Mouse (Mus musculus) ES-E14 (cell line): Measurements from ENCODE around the gene Lnp1. TPM values are rescaled to one million over a fixed set of nuclear protein-coding genes. Genes with fewer than 3 reads are reported as not detected.
"Not testable (repeated sequence)": the region's sequence is repeated elsewhere in the genome, so short reads cannot be mapped to it uniquely, and the experiment has no call there.

Experiments used
- DNase-seq: peaks from one replicate; pipeline ENCODE4 v3.0.0-alpha.2; 2013; ENCODE audit warnings: low read depth, low spot score
- H3K27ac ChIP-seq: 2 replicates; pipeline ENCODE4 v1.5.1; 2012; ENCODE audit warnings: low read depth, mild to moderate bottlenecking, low read length, moderate library complexity, mixed read lengths; ENCODE audit not compliant: poor library complexity, insufficient read depth, severe bottlenecking
- H3K36me3 ChIP-seq: 2 replicates; pipeline ENCODE4 v1.6.1; 2012; ENCODE audit warnings: mild to moderate bottlenecking, low read length, moderate library complexity, mixed read lengths; ENCODE audit not compliant: control insufficient read depth, poor library complexity, insufficient read depth, severe bottlenecking
- H3K4me1 ChIP-seq, 2 experiments: fragments of 150-350 bp in 1 of 2; sonication (generic) in 1 of 2; 2 replicates each; pipeline ENCODE4 v1.6.1; 2012; ENCODE audit warnings: low read length in 2 of 2, mild to moderate bottlenecking in 1 of 2, mixed read lengths in 1 of 2; ENCODE audit not compliant: control insufficient read depth in 2 of 2, insufficient read depth in 2 of 2, poor library complexity in 1 of 2
- H3K4me3 ChIP-seq, 2 experiments: fragments of 150-350 bp in 1 of 2; sonication (generic) in 1 of 2; 2 replicates each; pipeline ENCODE4 v1.5.1; 2012; ENCODE audit warnings: low read length in 2 of 2, low read depth in 1 of 2, mild to moderate bottlenecking in 1 of 2, mixed read lengths in 1 of 2; ENCODE audit not compliant: insufficient read depth in 1 of 2, poor library complexity in 1 of 2, severe bottlenecking in 1 of 2
- H3K9ac ChIP-seq: 2 replicates; pipeline ENCODE4 v1.6.1; 2012; ENCODE audit warnings: low read depth, mild to moderate bottlenecking, low read length, mixed read lengths; ENCODE audit not compliant: poor library complexity, insufficient read depth, severe bottlenecking
- H3K9me3 ChIP-seq: fragments of 150-350 bp; sonication (generic); 2 replicates; pipeline ENCODE4 v1.6.1; 2012; ENCODE audit warnings: low read depth, mild to moderate bottlenecking, low read length; ENCODE audit not compliant: control insufficient read depth, insufficient read depth
- CHD2 ChIP-seq: IDR thresholded peaks from 2 replicates; pipeline ENCODE4 v1.6.1; 2014; ENCODE audit warnings: mild to moderate bottlenecking, low read depth, low read length, inconsistent platforms
- HCFC1 ChIP-seq: IDR thresholded peaks from 2 replicates; pipeline ENCODE4 v1.6.1; 2012; ENCODE audit warnings: low read length, inconsistent platforms, borderline replicate concordance; ENCODE audit not compliant: insufficient read depth
- MAFK ChIP-seq: IDR thresholded peaks from 2 replicates; pipeline ENCODE4 v1.6.1; 2014; ENCODE audit warnings: mild to moderate bottlenecking, low read depth, low read length, inconsistent platforms; ENCODE audit not compliant: insufficient read depth
- ZC3H11A ChIP-seq: IDR thresholded peaks from 2 replicates; pipeline ENCODE4 v1.6.1; 2012; ENCODE audit warnings: low read depth, mild to moderate bottlenecking, inconsistent platforms, low read length, borderline replicate concordance
- ZNF384 ChIP-seq: IDR thresholded peaks from 2 replicates; pipeline ENCODE4 v1.6.1; 2012; ENCODE audit warnings: low read depth, low read length, inconsistent platforms
- in situ Hi-C, 2 experiments: fragments of 600-800 bp; cut with MboI; formaldehyde crosslinking; loops; one replicate each; pipeline ENCODE4 v1.15.1; 2025; ENCODE audit warnings: low sequenced_read_pairs in 2 of 2, inconsistent platforms in 1 of 2; ENCODE audit not compliant: unreplicated experiment in 2 of 2
- total RNA-seq: library from RNA; depleted of rRNA; stranded (reverse); fragments of 300-350 nt; gene quantifications from 2 replicates; pipeline ENCODE4 v1.2.3, GENCODE M21; 2012; rRNA removed

Lnp1 gene
- total RNA-seq, result not detected in 2 replicates

DNA sequence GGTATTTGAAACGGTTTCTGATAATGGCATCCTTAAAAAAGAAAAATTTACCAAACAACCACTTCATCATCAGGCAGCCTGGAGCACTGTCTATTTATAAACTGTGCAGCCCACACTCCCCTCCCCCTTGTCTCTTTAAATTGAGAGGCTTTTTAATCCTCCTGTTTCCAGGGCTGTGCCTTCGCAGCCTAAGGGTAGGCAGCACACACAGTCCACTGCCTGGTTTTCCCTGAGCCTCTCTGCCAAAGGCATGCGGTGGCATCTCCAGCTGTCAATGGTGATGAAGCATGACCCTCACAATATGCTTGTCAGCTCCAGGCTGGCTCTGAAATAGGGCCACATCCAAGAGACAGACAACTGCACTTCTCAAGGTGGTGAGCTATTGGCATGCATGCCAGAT lies at the start of gene Lnp1:
TSS of gene Lnp1 (minus strand) at position 39 of the 400 bp plus-strand sequence.
- Histone ChIP-seq H3K36me3 (no peaks in the 10 kb centered on the region), H3K4me1 (no peaks in the 10 kb centered on the region), H3K9me3 (no peaks in the 10 kb centered on the region), H3K4me3 (no peak within 1 kb of the TSS), H3K9ac (no peak within 1 kb of the TSS), H3K27ac (no peak within 1 kb of the TSS)
- TF ChIP-seq ZC3H11A (no peak), ZNF384 (no peak), CHD2 (no peak), MAFK (no peak), HCFC1 (no peak)
- in situ Hi-C loops, result no loop called here
- no peak for DNase-seq

DNA sequence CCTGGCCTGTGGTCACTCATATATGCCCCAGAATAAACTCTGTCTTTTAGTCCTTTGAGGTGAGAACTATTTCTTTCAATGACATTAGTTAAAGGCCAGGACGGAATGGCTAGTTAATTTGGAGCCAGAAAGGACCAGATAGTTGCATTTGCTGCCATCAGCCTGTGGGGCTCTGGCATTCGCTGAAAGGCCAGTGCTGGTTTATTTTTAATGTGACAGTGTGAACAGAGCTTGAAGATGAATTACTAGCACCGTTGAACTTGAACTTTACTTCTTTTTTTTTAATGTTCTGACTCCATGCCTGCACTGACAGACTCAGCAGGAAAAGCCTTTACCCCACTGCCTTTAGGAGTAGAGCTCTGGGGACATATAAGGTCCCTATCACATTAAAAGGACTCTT lies 46.8 kb upstream of the Lnp1 start:
- DNase-seq, result no peak
- no peak for TF ChIP-seq ZC3H11A
- TF ChIP-seq HCFC1, result no peak
- no peak for TF ChIP-seq MAFK
- TF ChIP-seq CHD2, result no peak
- no peak for TF ChIP-seq ZNF384
- no peak overlapping the region for H3K9ac ChIP-seq
- in situ Hi-C loops, result no loop called here
- H3K4me3 ChIP-seq, result no peak overlapping the region
- no peaks in the 10 kb centered on the region for H3K4me1 ChIP-seq
- H3K36me3 ChIP-seq, result no peaks in the 10 kb centered on the region
- no peaks in the 10 kb centered on the region for H3K9me3 ChIP-seq
- no peak overlapping the region for H3K27ac ChIP-seq

DNA sequence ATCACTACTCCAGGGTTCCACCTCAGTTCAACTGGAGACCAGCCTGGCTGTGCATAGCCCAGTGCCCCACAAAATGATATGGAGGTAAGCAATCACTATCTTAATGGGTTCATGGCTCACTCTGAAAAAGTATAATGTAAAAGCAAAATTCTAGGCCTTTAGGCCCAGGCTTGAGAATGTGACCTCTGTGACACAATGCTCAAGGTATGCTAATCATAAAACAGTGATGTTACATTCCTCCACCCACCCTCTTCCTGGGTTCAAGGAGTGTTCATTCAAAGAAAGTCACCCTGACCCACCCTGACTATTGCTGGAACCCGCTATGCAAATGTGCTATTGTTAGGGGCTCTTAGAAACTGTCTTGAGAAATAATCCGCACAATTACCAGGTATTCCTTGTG lies 30.4 kb upstream of the Lnp1 start:
- H3K9ac ChIP-seq, H3K36me3 ChIP-seq, DNase-seq, H3K4me3 ChIP-seq, H3K9me3 ChIP-seq, H3K27ac ChIP-seq, in situ Hi-C loops, H3K4me1 ChIP-seq: not testable (repeated sequence)

DNA sequence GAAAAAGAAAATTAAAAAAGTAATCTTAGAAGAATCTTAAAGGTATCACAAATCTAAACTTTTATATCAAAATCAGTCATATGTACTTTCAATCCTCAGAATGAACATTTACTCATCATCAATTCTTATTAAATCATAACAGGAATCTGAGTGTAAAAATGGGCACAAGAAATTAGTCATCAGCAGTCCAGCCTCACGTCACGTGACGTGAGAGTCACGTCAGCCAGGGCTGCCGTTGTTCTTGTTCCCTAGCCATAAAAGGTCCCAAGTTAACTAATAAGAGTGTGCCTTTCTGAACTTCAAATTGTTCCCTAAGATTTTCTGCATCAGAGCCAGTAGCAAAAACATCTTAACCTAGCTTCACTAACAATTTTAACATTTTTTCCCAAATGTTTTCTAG lies 21.2 kb upstream of the Lnp1 start:
- in situ Hi-C loops, result no loop called here

DNA sequence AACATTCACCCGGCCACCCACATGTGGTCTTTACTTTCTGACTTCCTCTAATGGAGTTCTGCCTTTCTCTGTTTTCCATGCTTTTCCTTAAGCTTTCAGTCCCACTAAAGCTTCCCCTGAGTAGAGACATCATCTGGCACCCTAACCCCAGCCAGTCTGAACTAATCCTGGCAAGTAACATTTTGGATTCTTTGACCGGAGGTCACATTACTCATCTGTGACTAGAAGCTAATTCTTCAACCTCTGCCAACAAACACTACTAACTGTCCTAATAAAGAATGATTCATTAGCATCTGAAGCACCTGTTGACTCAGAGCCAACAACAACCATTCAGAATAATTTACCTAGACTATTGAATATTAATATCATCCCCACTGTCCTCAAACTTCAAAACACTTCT lies 14.5 kb upstream of the Lnp1 start:
- TF ChIP-seq ZNF384 (no peak), CHD2 (no peak), ZC3H11A (no peak), MAFK (no peak), HCFC1 (no peak)
- Histone ChIP-seq H3K36me3 (no peaks in the 10 kb centered on the region), H3K9me3 (no peaks in the 10 kb centered on the region), H3K4me1 (no peaks in the 10 kb centered on the region), H3K4me3 (no peak overlapping the region), H3K9ac (no peak overlapping the region), H3K27ac (no peak overlapping the region)
- DNase-seq, result no peak
- in situ Hi-C loops, result no loop called here

More for the DNA sequence above, 21.2 kb upstream of the Lnp1 start:
- Histone ChIP-seq H3K4me1 (no peaks in the 10 kb centered on the region), H3K27ac (no peak overlapping the region), H3K4me3 (no peak overlapping the region), H3K9ac (no peak overlapping the region), H3K36me3 (no peaks in the 10 kb centered on the region), H3K9me3 (no peaks in the 10 kb centered on the region)
- TF ChIP-seq ZC3H11A (no peak), ZNF384 (no peak), MAFK (no peak), CHD2 (no peak), HCFC1 (no peak)
- DNase-seq, result no peak
